Mouse (Mus musculus): ENCODE results near the gene Eid3.

Gene Eid3

GRCm38 (mm10) chr10:82910198-82910597, 43.8 kb downstream of the Eid3 start:
- no peak for DNase-seq (ENCODE audit: low read depth, low spot score)

- DNase-seq (ENCODE audit: low read depth, low spot score): no peak
These were observed 46.8 kb downstream of the Eid3 start for GRCm38 (mm10) chr10:82913238-82913637.

- no peak for DNase-seq (ENCODE audit: low read depth, low spot score)
These were observed 47.3 kb downstream of the Eid3 start for GRCm38 (mm10) chr10:82913772-82914171.

Data from skeletal muscle tissue, adult 2 months (tissue).